21 mouse cellular contexts compared by ENCODE assay signal in genomic region chr12:107921566-107921965, GRCm38 (mm10).
A peak's percentile ranks its signal among the peaks of the same experiment; 100 is the strongest.
DNase-seq lines count a peak whose midpoint lies in the region; ATAC-seq and TF ChIP-seq lines count a peak whose summit lies in the region.
"Had no signal": no experiment of that assay in that cellular context is flagged by ENCODE, and none has a peak within 500 bp of the region (broad histone marks: within the 10 kb centered on the region; RNA-seq: fewer than 3 reads in every experiment).

No protein-coding gene starts in this region.

- H3K9me3 ChIP-seq in heart, postnatal 0 days (replicated peaks; ENCODE audit: control insufficient read depth, low read length) = no peaks in the 10 kb centered on the region
- peaks cover 8% of the 10 kb centered on the region for H3K9me3 ChIP-seq in embryonic facial prominence, embryonic 10.5 days

- no peak for TF ChIP-seq CTCF in heart, postnatal 0 days (IDR thresholded peaks at IDR 0.05; ENCODE audit: low read depth)
- TF ChIP-seq CTCF in spleen, adult 2 months (IDR thresholded peaks at IDR 0.05; ENCODE audit: extremely low read depth, insufficient read depth, insufficient read length, insufficient replicate concordance) = no peak

- H3K36me3 ChIP-seq in heart, postnatal 0 days (replicated peaks; ENCODE audit: control insufficient read depth, insufficient read depth, low read length) = peaks cover 6% of the 10 kb centered on the region
- 0 out of 2 replicates have a peak, but pooled peaks cover 2% of the 10 kb centered on the region for H3K36me3 ChIP-seq in spleen, adult 2 months (ENCODE audit: control insufficient read depth, insufficient read depth, low read length)
- H3K36me3 ChIP-seq in embryonic facial prominence, embryonic 10.5 days (replicated peaks) = peaks cover 39% of the 10 kb centered on the region
- H3K36me3 ChIP-seq: G1E; liver, embryonic 13.5 days had no signal

- peak; percentile 62; the same call in 1 of the 2 replicates for ATAC-seq in heart, postnatal 0 days (ENCODE audit: insufficient read depth, low read depth)
- ATAC-seq: hindbrain, embryonic 16.5 days had no signal

- H3K4me1 ChIP-seq in heart, postnatal 0 days (ENCODE audit: control insufficient read depth, insufficient read depth) = peaks cover 16% of the 10 kb centered on the region
- H3K4me1 ChIP-seq in spleen, adult 2 months (ENCODE audit: control insufficient read depth, insufficient read depth, insufficient read length) = peaks cover 9% of the 10 kb centered on the region; the same call in 1 of the 2 replicates
- H3K4me1 ChIP-seq in embryonic facial prominence, embryonic 10.5 days = peaks cover 56% of the 10 kb centered on the region
- H3K4me1 ChIP-seq: liver, embryonic 13.5 days had no signal

- H3K27ac ChIP-seq in heart, postnatal 0 days (ENCODE audit: low read depth) = no peak overlapping the region
- peak overlapping the region; percentile 55 for H3K27ac ChIP-seq in spleen, adult 2 months (ENCODE audit: insufficient read depth, low read length)
- 0 out of 2 replicates have a peak overlapping the region, but pooled peaks have one; percentile 24 for H3K27ac ChIP-seq in embryonic facial prominence, embryonic 10.5 days (replicated peaks)
- H3K27ac ChIP-seq: limb, embryonic 12.5 days; liver, embryonic 13.5 days; midbrain, embryonic 13.5 days had no signal

- WGBS in heart, postnatal 0 days = 52% methylated on average over 7 of the region's 7 CpGs
- WGBS in spleen, adult 2 months = 71% methylated on average over 7 of the region's 7 CpGs
- whole genome bisulfite sequencing in embryonic facial prominence, embryonic 10.5 days = 87% methylated on average over 7 of the region's 7 CpGs

- H3K4me2 ChIP-seq in heart, postnatal 0 days (ENCODE audit: low read depth, low read length) = no peak overlapping the region
- H3K4me2 ChIP-seq: limb, embryonic 12.5 days; liver, embryonic 13.5 days; midbrain, embryonic 13.5 days had no signal

- H3K4me3 ChIP-seq in heart, postnatal 0 days (ENCODE audit: low read depth, low read length) = no peak overlapping the region
- H3K4me3 ChIP-seq in spleen, adult 2 months (ENCODE audit: extremely low read depth, insufficient read depth, insufficient read length) = no peak overlapping the region
- no peak overlapping the region for H3K4me3 ChIP-seq in embryonic facial prominence, embryonic 10.5 days
- H3K4me3 ChIP-seq: limb, embryonic 12.5 days; liver, embryonic 13.5 days; midbrain, embryonic 13.5 days; myocyte had no signal

- H3K9ac ChIP-seq in heart, postnatal 0 days (replicated peaks; ENCODE audit: low read depth, low read length) = no peak overlapping the region
- H3K9ac ChIP-seq: limb, embryonic 12.5 days; liver, embryonic 13.5 days; midbrain, embryonic 13.5 days had no signal

- no peak for TF ChIP-seq POLR2A in spleen, adult 2 months (IDR thresholded peaks at IDR 0.05; ENCODE audit: low read depth, low read length)

- no peak for TF ChIP-seq EP300 in heart, postnatal 0 days (IDR thresholded peaks at IDR 0.05; ENCODE audit: low read depth)

- no peak for DNase-seq in heart, postnatal 0 days (ENCODE audit: low spot score)
- DNase-seq in heart, adult 11 months = no peak
- DNase-seq in spleen, adult 2 months (ENCODE audit: low read depth in 1 of 2, low spot score in 2 of 2) = no peak
- DNase-seq in spleen, adult 18-20 months = no peak
- no peak for DNase-seq in embryonic facial prominence, embryonic 10.5 days (ENCODE audit: low spot score)
- peak; percentile 85 for DNase-seq in induced T-regulatory cell, adult 2 months (ENCODE audit: low read depth)
- no peak for DNase-seq in cerebellum, postnatal 36 days
- no peak for DNase-seq in embryo, embryonic 10 days (ENCODE audit: low spot score)
- DNase-seq: adrenal gland, postnatal 25 days; cerebellum, adult 11 months; cerebellum, postnatal 10 days; embryo, embryonic 11 days; heart, postnatal 10 days; kidney, adult 2 months; kidney, postnatal 36 days; liver, embryonic 13.5 days had no signal

- H3K27me3 ChIP-seq in heart, postnatal 0 days (ENCODE audit: control insufficient read depth, insufficient read depth, low read length) = no peaks in the 10 kb centered on the region
- H3K27me3 ChIP-seq in spleen, adult 2 months (ENCODE audit: control insufficient read depth, insufficient read depth, low read length) = no peaks in the 10 kb centered on the region
- no peaks in the 10 kb centered on the region for H3K27me3 ChIP-seq in embryonic facial prominence, embryonic 10.5 days (replicated peaks; ENCODE audit: low read depth, poor library complexity, severe bottlenecking)
- H3K27me3 ChIP-seq: limb, embryonic 12.5 days; liver, embryonic 13.5 days; midbrain, embryonic 13.5 days had no signal
